Comparison of ENCODE assay signal across 24 mouse cellular contexts in the genomic region with DNA sequence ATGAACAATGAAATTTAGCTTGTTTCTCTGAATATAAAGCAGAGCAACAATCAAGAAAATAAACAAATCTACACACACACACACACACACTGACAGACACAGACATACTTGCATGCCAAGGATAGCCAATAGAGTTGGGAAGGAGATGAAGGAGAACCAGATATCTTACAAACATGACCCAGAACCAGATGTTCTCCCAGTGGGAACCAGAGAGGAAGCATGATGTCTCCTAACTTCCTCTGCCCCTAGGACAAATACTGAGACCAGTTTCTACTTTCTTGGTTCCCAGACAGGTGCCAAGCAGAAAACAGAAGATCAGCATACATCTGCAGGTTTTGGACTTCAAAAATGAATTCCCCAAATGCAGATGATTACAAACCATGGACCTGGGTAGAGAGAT. TPM values are rescaled to one million over a fixed set of nuclear protein-coding genes. Genes with fewer than 3 reads are reported as not detected.
"Had no signal": no experiment of that assay in that cellular context is flagged by ENCODE, and none has a peak within 500 bp of the region (broad histone marks: within the 10 kb centered on the region; RNA-seq: fewer than 3 reads in every experiment).

No protein-coding gene starts in this region.

- H3K36me3 ChIP-seq: lung, embryonic 15.5 days; midbrain, embryonic 13.5 days; midbrain, embryonic 15.5 days; neural tube, embryonic 12.5 days; stomach, embryonic 15.5 days had no signal

- H3K4me2 ChIP-seq: lung, embryonic 15.5 days; midbrain, embryonic 11.5 days; midbrain, embryonic 13.5 days; midbrain, embryonic 15.5 days; neural tube, embryonic 12.5 days; stomach, embryonic 15.5 days had no signal

- H3K4me3 ChIP-seq: lung, embryonic 15.5 days; megakaryocyte, embryonic 14.5 days; midbrain, embryonic 13.5 days; midbrain, embryonic 15.5 days; neural tube, embryonic 12.5 days; stomach, embryonic 15.5 days had no signal

- H3K9ac ChIP-seq: liver, postnatal 0 days; lung, embryonic 15.5 days; midbrain, embryonic 13.5 days; midbrain, embryonic 15.5 days; neural tube, embryonic 12.5 days; stomach, embryonic 15.5 days had no signal

- H3K9me3 ChIP-seq: lung, embryonic 15.5 days; midbrain, embryonic 13.5 days; midbrain, embryonic 15.5 days; neural tube, embryonic 12.5 days; stomach, embryonic 15.5 days had no signal

- DNase-seq: liver, postnatal 0 days; lung, adult 2 months; lung, postnatal 14 days; lung, postnatal 36 days; right cerebral cortex, postnatal 25 days; right cerebral cortex, postnatal 4 days; thymus, adult 2 months; thymus, postnatal 25 days; thymus, postnatal 4 days had no signal

- ATAC-seq: liver, postnatal 0 days; lung, postnatal 0 days; midbrain, embryonic 13.5 days; midbrain, embryonic 15.5 days had no signal

- H3K27me3 ChIP-seq: lung, embryonic 15.5 days; megakaryocyte, embryonic 14.5 days; midbrain, embryonic 13.5 days; midbrain, embryonic 15.5 days; neural tube, embryonic 12.5 days; stomach, embryonic 15.5 days had no signal

- H3K4me1 ChIP-seq: midbrain, embryonic 13.5 days; midbrain, embryonic 15.5 days; neural tube, embryonic 12.5 days; stomach, embryonic 15.5 days had no signal

- H3K27ac ChIP-seq: lung, embryonic 15.5 days; macrophage; midbrain, embryonic 13.5 days; midbrain, embryonic 15.5 days; neural tube, embryonic 12.5 days; stomach, embryonic 15.5 days; stomach, postnatal 0 days had no signal

RNA-seq across cellular contexts. Expression of a gene that starts 7.2 kb away (rescaled TPM):
- total RNA-seq: megakaryocyte progenitor cell, adult 5-6 weeks; midbrain, postnatal 0 days had no signal
- polyA plus RNA-seq: liver, postnatal 0 days; lung, embryonic 15.5 days; lung, postnatal 0 days; midbrain, embryonic 11.5 days; midbrain, embryonic 13.5 days; midbrain, embryonic 15.5 days; midbrain, postnatal 0 days; neural tube, embryonic 12.5 days; neural tube, embryonic 14.5 days; spleen, adult 2 months; testis, adult 2 months had no signal
